Mouse (Mus musculus) urinary bladder, postnatal 0 days (tissue): ENCODE results near the gene Qsox1. TPM values are rescaled to one million over a fixed set of nuclear protein-coding genes. Genes with fewer than 3 reads are reported as not detected.

Experiments
- polyA plus RNA-seq: library from polyadenylated mRNA; unstranded; fragments of >200 nt; fragmentation: Nextera tagmentation; extraction: Ambion mirVana; gene quantifications from 2 replicates; pipeline ENCODE4 v1.2.1, GENCODE M21; 2015

Gene Qsox1
- 123 and 126 TPM in 2 replicates for polyA plus RNA-seq

DNA sequence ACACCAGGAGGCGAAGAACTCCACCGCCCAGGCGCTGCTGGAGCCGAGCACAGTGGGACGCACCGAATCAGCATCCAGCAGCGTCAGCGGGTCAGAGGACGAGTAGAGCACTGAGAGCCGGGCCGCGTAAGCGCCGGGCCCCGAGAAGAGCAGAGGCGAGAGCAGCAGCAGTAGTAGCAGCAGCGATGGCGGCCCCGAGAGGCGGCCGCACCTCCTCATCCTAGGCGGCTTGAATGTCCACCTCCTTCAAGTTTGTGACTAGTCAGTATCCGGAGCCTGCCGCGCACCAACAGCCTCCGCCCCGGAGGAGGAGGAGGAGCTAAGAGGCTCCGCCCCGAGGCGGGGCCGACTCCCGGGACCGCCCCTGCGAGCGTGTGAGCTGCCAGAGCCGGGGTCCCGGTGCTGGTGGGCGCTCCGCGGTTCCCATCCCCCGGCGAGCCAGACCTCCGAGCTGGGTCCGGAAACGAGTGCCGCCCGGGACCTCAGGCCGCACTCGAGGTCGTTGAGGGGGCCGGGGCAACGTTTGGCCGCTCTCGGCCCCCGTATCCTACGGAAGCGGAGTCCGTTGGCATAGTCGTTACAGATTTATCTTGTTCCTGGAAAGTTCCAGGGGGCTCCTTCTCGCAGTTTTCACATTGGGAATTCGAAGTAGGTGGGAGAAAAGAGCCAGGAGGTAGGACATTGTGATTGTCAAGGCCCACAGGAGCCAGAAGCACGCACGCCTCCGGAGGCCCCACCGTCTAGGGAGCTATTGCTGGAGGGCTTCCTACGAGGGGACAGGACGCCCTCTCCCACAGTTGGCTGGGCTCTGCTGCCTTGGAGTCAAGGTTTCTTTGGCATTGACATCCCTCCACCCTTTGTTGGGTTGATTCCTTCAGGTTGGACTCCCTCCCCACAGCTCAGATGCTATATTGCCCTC, at the start of gene Qsox1:
Gene Qsox1, minus strand, starts transcription at position 309 of the 919 bp plus-strand sequence.

GRCm38 (mm10) chr1:155751484-155752255, 61.0 kb downstream of the Qsox1 start, which contains the start of gene Lhx4:
Lhx4 (minus strand) TSS chr1:155751684.

Other genes with a start within 250 kb of the Qsox1 start
- gene Lhx4, start 61.2 kb downstream of the Qsox1 start, polyA plus RNA-seq = not detected in 2 replicates
- gene Cep350, start 160.4 kb upstream of the Qsox1 start, polyA plus RNA-seq = 7.2 TPM in 2 replicates
- 70.5 and 86.0 TPM in 2 replicates for gene Tor1aip2, start 222.5 kb upstream of the Qsox1 start, polyA plus RNA-seq
- 46.7 and 47.7 TPM in 2 replicates for gene Tor1aip1, start 223.6 kb upstream of the Qsox1 start, polyA plus RNA-seq